Mouse (Mus musculus): Measurements from ENCODE around the gene Klc4. TPM values are rescaled to one million over a fixed set of nuclear protein-coding genes. Genes with fewer than 3 reads are reported as not detected.

The Klc4 gene
- polyA plus RNA-seq, 1 experiment, result 24.0 TPM

DNA sequence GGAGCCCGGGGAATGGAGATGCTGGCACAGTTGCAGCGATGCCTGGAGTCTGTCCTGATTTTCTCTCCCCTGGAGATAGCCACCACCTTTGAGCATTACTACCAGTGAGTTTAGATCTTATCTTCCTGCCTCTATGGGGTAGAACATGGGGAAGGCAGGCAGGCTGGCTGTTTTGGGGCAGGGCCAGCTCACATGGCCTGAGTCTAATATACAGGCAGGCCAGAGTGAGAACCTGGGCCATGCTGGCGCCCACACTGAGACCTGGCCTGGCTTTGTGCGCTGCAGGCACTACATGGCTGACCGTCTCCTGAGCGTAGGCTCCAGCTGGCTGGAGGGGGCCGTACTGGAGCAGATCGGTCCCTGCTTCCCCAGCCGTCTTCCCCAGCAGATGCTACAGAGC is 15.5 kb upstream of the Klc4 start:
- no peaks in the 10 kb centered on the region for H3K27me3 ChIP-seq (ENCODE audit: control insufficient read depth, insufficient read depth, low read length)
- no peak for DNase-seq
- 97% methylated on average over 9 of the region's 9 CpGs for WGBS
- no peak overlapping the region for H3K27ac ChIP-seq (ENCODE audit: control insufficient read depth, insufficient read depth, low read length)
- TF ChIP-seq CTCF (IDR thresholded peaks at IDR 0.05; ENCODE audit: borderline replicate concordance, control insufficient read depth, extremely low read depth, insufficient read depth, low read length, poor library complexity) (no peak), POLR2A (IDR thresholded peaks at IDR 0.05; ENCODE audit: control insufficient read depth, extremely low read depth, insufficient read depth, low read length, poor library complexity) (no peak)
- no peaks in the 10 kb centered on the region for H3K4me1 ChIP-seq (replicated peaks; ENCODE audit: control insufficient read depth, insufficient read depth, low read length)
- no peaks in the 10 kb centered on the region for H3K36me3 ChIP-seq (ENCODE audit: control insufficient read depth, insufficient read depth, low read length)
- H3K4me3 ChIP-seq (ENCODE audit: control insufficient read depth, insufficient read depth, low read length), result no peak overlapping the region

DNA sequence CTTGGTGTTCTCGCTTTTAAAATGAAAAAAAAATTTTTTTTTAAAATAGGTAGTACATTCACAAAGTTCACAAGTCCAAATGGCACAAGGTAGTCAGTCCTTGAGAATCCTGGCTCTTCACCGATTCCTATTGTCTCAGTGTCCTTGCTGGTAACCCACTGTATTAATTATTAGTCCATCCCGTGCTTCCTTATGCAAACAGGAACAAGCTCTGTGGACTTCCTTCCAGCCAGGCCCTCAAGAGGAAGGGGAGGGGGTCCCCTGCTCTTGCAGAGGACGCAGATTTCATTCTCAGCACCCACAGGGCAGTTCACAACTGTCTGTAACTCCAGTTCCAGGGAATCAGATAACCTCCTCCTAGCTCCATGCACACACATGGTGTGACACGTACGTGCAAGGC is 10.2 kb upstream of the Klc4 start:
- H3K27me3 ChIP-seq (ENCODE audit: control insufficient read depth, insufficient read depth, low read length), result no peaks in the 10 kb centered on the region
- no peak for DNase-seq
- H3K4me1 ChIP-seq (replicated peaks; ENCODE audit: control insufficient read depth, insufficient read depth, low read length), result peaks cover 9% of the 10 kb centered on the region
- TF ChIP-seq POLR2A (IDR thresholded peaks at IDR 0.05; ENCODE audit: control insufficient read depth, extremely low read depth, insufficient read depth, low read length, poor library complexity) (no peak), CTCF (IDR thresholded peaks at IDR 0.05; ENCODE audit: borderline replicate concordance, control insufficient read depth, extremely low read depth, insufficient read depth, low read length, poor library complexity) (no peak)
- 97% methylated on average over 6 of the region's 6 CpGs for WGBS
- H3K4me3 ChIP-seq (ENCODE audit: control insufficient read depth, insufficient read depth, low read length), result no peak overlapping the region
- no peak overlapping the region for H3K27ac ChIP-seq (ENCODE audit: control insufficient read depth, insufficient read depth, low read length)
- no peaks in the 10 kb centered on the region for H3K36me3 ChIP-seq (ENCODE audit: control insufficient read depth, insufficient read depth, low read length)

DNA sequence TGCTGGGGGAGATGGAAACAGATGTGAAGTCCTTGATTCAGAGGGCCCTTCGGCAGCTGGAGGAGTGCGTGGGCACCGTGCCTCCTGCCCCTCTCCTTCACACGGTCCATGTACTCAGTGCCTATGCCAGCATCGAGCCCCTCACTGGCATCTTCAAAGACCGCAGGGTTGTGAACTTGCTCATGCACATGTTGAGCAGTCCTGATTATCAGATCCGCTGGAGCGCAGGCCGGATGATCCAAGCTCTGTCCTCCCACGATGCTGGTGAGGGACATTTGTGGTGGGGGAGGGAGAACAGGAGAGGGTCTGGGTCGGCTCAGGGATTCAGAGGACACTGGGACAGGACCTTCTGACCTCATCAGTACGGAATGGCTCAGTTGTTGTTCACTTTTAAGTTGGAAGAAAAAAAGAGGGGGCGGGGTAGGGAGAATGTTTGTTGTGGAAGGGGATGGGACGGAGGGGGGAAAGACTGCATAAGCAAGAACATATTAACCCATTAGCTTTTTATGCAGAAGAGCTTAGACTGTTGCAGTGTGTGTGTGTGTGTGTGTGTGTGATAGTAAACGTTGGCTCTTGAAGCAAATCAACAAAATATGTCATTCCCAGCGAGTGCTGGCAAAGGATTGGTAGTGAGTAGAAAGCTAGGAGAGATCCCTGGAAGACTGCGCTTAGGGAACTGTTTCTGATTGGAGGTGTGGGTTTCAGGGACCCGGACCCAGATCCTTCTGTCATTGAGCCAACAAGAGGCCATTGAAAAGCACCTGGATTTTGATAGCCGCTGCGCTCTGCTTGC is 6.1 kb upstream of the Klc4 start:
- H3K27ac ChIP-seq (ENCODE audit: control insufficient read depth, insufficient read depth, low read length), result no peak overlapping the region
- TF ChIP-seq POLR2A (IDR thresholded peaks at IDR 0.05; ENCODE audit: control insufficient read depth, extremely low read depth, insufficient read depth, low read length, poor library complexity) (no peak), CTCF (IDR thresholded peaks at IDR 0.05; ENCODE audit: borderline replicate concordance, control insufficient read depth, extremely low read depth, insufficient read depth, low read length, poor library complexity) (no peak)
- H3K27me3 ChIP-seq (ENCODE audit: control insufficient read depth, insufficient read depth, low read length), result no peaks in the 10 kb centered on the region

DNA sequence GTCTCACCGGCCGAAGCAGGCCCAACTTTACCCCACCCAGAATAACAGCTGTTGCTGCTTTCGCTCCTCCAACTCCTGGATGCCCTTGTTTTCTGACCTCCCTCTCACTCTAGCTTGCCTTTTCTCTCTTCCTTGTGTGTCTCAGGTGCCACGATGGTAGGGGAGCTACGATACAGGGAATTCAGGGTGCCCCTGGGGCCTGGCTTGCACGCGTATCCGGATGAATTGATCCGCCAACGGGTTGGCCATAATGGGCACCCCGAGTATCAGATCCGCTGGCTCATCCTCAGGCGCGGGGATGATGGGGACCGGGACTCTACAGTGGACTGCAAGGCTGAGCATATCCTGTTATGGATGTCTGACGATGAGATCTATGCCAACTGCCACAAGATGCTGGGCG is 5.5 kb upstream of the Klc4 start:
- Histone ChIP-seq H3K27me3 (ENCODE audit: control insufficient read depth, insufficient read depth, low read length) (no peaks in the 10 kb centered on the region), H3K4me3 (ENCODE audit: control insufficient read depth, insufficient read depth, low read length) (peak overlapping the region; percentile 71; the same call in 1 of the 2 replicates), H3K36me3 (ENCODE audit: control insufficient read depth, insufficient read depth, low read length) (no peaks in the 10 kb centered on the region), H3K27ac (ENCODE audit: control insufficient read depth, insufficient read depth, low read length) (no peak overlapping the region), H3K4me1 (replicated peaks; ENCODE audit: control insufficient read depth, insufficient read depth, low read length) (peaks cover 16% of the 10 kb centered on the region)
- TF ChIP-seq CTCF (IDR thresholded peaks at IDR 0.05; ENCODE audit: borderline replicate concordance, control insufficient read depth, extremely low read depth, insufficient read depth, low read length, poor library complexity) (no peak), POLR2A (IDR thresholded peaks at IDR 0.05; ENCODE audit: control insufficient read depth, extremely low read depth, insufficient read depth, low read length, poor library complexity) (no peak)
- 82% methylated on average over 17 of the region's 17 CpGs for WGBS
- DNase-seq, result no peak

More for the DNA sequence above, 6.1 kb upstream of the Klc4 start:
- H3K4me1 ChIP-seq (replicated peaks; ENCODE audit: control insufficient read depth, insufficient read depth, low read length), result peaks cover 16% of the 10 kb centered on the region
- no peak overlapping the region for H3K4me3 ChIP-seq (ENCODE audit: control insufficient read depth, insufficient read depth, low read length)
- no peaks in the 10 kb centered on the region for H3K36me3 ChIP-seq (ENCODE audit: control insufficient read depth, insufficient read depth, low read length)
- no peak for DNase-seq
- WGBS, result 92% methylated on average over 20 of the region's 20 CpGs

DNA sequence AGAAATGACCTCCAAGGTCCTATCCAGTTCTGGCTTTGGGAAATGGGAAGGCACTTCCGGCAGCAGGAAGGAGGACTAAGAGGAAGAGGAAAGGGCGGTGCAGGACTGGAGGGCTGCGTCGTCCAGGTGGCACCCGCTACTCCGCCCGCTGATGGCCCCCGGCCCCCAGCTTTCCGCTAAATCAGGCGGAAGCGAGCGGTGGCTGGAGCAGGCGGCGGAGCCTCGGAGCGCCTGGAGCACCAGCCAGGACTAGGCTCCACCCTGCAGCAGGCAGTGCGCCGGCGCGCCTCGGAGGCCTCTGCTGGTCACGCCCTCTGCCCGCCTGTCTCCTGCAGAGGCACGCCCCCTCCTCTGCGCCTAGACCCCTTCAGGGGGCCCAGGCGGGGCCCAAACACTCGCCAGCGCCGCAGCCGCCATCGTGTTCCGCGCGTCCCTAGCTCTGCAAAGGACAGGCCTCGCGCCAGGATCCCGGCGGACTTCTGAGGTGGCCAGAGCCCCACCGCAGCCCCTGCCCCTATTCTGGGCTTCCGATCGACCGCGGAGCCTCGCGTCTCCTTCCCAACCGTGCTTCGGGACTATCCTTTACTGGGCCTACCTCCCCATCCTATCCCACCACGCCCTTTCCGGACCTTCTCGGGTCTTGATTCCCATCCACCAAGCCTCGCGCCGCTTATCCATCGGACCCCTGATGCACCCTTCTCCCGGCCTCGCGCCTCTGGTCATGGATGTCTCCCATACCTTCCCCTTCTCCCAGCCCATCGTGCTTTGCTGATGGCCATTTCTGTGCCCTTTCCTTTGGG is 4.6 kb upstream of the Klc4 start, which contains the start of gene Cul7:
Cul7 (plus strand) TSS at position 106 of the 800 bp plus-strand sequence.
- under 1% methylated on average over 58 of the region's 58 CpGs for WGBS
- DNase-seq, result peak; percentile 93
- Histone ChIP-seq H3K4me3 (ENCODE audit: control insufficient read depth, insufficient read depth, low read length) (peak within 1 kb of the TSS; percentile 71), H3K4me1 (replicated peaks; ENCODE audit: control insufficient read depth, insufficient read depth, low read length) (peaks cover 16% of the 10 kb centered on the region), H3K36me3 (ENCODE audit: control insufficient read depth, insufficient read depth, low read length) (no peaks in the 10 kb centered on the region), H3K27ac (ENCODE audit: control insufficient read depth, insufficient read depth, low read length) (peak within 1 kb of the TSS; percentile 50), H3K27me3 (ENCODE audit: control insufficient read depth, insufficient read depth, low read length) (no peaks in the 10 kb centered on the region)
- peak; percentile 25; the same call in 1 of the 2 replicates for TF ChIP-seq CTCF (IDR thresholded peaks at IDR 0.05; ENCODE audit: borderline replicate concordance, control insufficient read depth, extremely low read depth, insufficient read depth, low read length, poor library complexity)
- peak; percentile 77 for TF ChIP-seq POLR2A (IDR thresholded peaks at IDR 0.05; ENCODE audit: control insufficient read depth, extremely low read depth, insufficient read depth, low read length, poor library complexity)

DNA sequence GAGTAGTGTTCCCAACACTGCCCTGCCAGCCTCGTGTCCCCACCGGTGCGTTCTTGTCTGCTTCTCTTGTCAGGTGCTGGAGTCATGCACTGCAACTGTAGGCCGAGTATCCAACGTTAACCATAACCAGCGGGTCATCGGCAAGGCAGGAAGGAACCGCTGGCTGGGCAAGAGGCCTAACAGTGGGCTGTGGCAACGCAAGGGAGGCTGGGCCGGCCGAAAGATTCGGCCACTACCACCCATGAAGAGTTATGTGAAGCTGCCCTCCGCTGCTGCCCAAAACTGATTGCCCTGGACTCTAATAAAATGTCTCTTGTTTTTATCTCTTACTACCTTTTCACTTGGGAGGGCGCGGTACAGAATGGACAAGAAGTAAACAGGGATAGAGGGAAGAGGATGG is 4.0 kb upstream of the Klc4 start:
- peak overlapping the region; percentile 50 for H3K27ac ChIP-seq (ENCODE audit: control insufficient read depth, insufficient read depth, low read length)
- no peaks in the 10 kb centered on the region for H3K27me3 ChIP-seq (ENCODE audit: control insufficient read depth, insufficient read depth, low read length)
- 72% methylated on average over 15 of the region's 15 CpGs for WGBS
- TF ChIP-seq POLR2A (IDR thresholded peaks at IDR 0.05; ENCODE audit: control insufficient read depth, extremely low read depth, insufficient read depth, low read length, poor library complexity) (no peak), CTCF (IDR thresholded peaks at IDR 0.05; ENCODE audit: borderline replicate concordance, control insufficient read depth, extremely low read depth, insufficient read depth, low read length, poor library complexity) (no peak)
- peak overlapping the region; percentile 71 for H3K4me3 ChIP-seq (ENCODE audit: control insufficient read depth, insufficient read depth, low read length)
- DNase-seq, result no peak
- no peaks in the 10 kb centered on the region for H3K36me3 ChIP-seq (ENCODE audit: control insufficient read depth, insufficient read depth, low read length)
- peaks cover 22% of the 10 kb centered on the region for H3K4me1 ChIP-seq (replicated peaks; ENCODE audit: control insufficient read depth, insufficient read depth, low read length)
